Mouse (Mus musculus): Measurements from ENCODE around the gene Lilr4b.
"Not testable (repeated sequence)": the region's sequence is repeated elsewhere in the genome, so short reads cannot be mapped to it uniquely, and the experiment has no call there.

Lilr4b gene

DNA sequence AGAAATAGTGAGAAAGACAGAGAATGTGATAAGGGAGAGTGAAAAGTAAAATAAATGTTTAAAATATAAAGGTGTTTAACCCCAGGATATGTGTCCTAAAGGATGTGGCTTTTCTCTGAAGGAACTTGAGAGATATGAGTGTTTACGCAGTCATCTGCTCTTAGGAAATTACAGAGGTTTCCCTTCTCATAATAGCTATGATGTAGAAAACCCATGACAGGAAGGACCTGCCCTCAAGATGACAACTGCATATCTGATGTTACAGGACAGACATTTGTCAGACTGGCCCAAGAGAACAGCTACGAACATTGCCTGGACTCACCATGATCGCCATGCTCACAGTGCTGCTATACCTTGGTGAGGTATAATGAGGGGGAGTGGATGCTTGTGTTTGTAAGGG is at the start of gene Lilr4b, which contains the start of gene Gm49339:
Gene Lilr4b, plus strand, starts transcription at position 236 of the 400 bp plus-strand sequence.
Gene Gm49339, plus strand, starts transcription at position 216 of the 400 bp plus-strand sequence.
- DNase-seq, result not testable (repeated sequence)

- no peak for DNase-seq
These were observed 47.5 kb upstream of the Lilr4b start for GRCm38 (mm10) chr10:51432940-51433339.

DNA sequence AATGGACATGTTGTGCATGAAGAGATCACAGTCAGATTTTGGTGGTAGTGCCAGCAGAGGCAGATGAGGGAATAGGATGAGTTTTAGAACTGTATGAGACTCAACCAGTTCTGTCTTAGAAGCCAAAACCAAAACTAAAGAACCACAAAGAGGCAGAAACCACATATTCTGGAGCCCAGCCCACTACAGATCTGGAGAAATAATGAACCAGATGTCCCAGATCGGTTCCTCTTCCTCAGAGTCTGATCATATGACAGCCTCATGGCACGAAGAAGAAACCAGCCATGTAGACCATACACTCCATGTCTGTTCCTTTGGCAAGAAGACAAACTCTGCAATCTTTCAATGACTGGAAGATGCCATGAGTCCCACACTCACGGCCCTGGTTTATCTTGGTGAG is 44.7 kb upstream of the Lilr4b start:
- DNase-seq, result no peak

DNA sequence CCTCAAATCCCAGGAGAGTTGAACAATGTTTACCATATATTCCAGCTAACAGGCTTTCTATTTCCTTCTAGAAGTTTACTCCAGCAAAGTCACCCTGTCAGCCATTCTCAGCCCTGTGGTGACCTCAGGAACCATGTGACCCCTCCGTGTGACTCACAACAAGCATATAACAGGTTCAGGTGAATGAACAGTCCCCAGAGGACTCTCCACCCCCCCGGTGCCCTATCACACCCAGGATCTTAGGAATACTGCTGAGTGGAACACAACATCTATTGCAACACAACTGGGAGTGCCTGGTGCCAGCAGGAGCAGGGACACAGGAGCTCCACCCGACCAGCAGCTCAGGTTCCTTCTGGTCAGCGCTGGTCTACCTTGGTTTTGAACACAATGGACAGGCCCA is 28.8 kb upstream of the Lilr4b start:
- DNase-seq, result no peak

GRCm38 (mm10) chr10:51453616-51454298 is 26.7 kb upstream of the Lilr4b start:
- no peak for DNase-seq

- DNase-seq, result no peak
These were observed 26.1 kb upstream of the Lilr4b start for GRCm38 (mm10) chr10:51454365-51454764.

GRCm38 (mm10) chr10:51455762-51456161 is 24.7 kb upstream of the Lilr4b start:
- DNase-seq, result no peak

DNA sequence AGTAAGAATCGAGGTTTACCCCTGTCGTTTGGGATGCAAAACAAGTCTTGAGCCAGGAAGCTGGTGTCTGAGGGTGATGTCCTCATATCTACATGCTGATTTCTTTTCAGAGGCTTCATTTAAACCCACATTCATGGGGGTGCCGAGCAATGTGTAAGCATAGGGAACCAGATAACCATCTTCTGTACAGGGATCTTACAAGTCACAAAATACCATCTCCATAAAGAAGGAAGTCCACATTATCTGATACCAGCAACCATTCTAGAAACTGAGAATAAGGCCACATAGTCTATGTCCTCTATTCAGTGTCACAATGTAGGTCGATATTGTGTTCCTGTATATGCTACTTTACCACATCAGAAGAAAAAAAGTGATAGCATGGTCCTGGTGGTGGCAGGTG is 24.1 kb upstream of the Lilr4b start:
- no peak for DNase-seq

DNA sequence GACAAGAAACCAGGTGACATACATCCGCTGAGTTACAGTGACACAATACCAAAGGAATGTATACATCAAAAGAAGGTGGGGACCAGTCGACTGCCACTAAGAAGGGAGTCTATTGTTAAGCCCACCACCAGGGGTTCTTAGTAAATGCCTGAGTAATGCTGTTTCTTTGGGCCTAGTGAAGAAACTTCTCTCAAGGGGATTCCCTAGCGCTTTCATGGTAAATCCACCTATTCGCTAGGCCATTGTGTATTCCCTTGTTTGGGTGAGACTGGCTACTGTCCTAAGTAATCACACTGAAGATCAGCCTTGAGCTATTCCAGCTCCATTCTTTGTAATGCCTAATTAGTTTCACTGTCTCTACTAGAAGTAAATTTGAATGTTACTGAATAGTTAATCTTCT is 16.6 kb upstream of the Lilr4b start:
- DNase-seq, result not testable (repeated sequence)

DNA sequence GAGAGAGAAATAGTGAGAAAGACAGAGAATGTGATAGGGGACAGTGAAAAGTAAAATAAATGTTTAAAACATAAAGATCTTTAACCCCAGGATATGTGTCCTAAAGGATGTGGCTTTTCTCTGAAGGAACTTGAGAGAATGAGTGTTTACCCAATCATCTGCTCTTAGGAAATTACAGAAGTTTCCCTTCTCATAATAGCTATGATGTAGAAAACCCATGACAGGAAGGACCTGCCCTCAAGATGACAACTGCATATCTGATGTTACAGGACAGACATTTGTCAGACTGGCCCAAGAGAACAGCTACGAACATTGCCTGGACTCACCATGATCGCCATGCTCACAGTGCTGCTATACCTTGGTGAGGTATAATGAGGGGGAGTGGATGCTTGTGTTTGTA is 10.3 kb downstream of the Lilr4b start, which contains the start of gene Lilrb4a:
Gene Lilrb4a, plus strand, starts transcription at position 266 of the 400 bp plus-strand sequence.
- not testable (repeated sequence) for DNase-seq

GRCm38 (mm10) chr10:51520021-51520420 is 39.6 kb downstream of the Lilr4b start:
- DNase-seq, result no peak

- no peak for DNase-seq
These were observed 41.0 kb downstream of the Lilr4b start for GRCm38 (mm10) chr10:51521453-51521852.

DNA sequence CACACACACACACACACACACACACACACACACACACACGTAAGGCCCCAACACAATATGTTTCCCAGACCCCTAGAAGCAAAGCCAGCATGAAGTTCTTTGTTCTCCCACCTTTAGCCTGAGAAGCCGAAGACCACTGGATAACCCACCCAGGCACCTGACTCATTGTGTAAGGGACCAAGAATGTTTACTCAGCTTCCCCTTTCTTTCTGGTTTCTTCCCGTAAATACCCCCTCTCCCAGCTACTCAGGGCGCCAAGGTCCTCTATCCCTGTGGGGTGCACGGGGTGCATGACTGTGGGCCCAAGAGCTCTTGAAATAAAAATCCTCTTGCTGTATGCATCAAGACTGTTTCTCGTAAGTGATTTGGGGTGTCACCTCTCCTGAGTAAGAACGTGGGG is 45.7 kb downstream of the Lilr4b start:
- DNase-seq, result no peak

DNA sequence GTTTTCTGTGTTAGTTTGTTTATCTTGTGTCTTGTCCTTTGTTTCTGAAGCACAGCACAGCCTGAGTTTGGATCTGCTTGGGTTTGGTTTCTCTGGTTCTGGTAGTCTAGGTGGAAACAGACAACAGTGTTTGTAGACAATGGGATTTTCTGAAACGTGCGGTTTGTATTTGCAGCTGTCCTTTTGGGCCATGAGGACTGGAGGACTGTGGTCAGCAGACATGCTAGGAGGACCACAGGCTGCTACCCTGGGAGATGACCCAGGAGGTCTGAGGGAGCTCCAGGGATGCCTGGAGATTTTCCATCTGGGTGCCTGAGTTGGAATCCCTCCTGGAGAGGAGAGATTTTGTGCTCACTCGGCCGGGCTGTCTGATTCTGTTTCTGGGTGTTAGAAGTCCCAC is 46.2 kb downstream of the Lilr4b start:
- no peak for DNase-seq

DNA sequence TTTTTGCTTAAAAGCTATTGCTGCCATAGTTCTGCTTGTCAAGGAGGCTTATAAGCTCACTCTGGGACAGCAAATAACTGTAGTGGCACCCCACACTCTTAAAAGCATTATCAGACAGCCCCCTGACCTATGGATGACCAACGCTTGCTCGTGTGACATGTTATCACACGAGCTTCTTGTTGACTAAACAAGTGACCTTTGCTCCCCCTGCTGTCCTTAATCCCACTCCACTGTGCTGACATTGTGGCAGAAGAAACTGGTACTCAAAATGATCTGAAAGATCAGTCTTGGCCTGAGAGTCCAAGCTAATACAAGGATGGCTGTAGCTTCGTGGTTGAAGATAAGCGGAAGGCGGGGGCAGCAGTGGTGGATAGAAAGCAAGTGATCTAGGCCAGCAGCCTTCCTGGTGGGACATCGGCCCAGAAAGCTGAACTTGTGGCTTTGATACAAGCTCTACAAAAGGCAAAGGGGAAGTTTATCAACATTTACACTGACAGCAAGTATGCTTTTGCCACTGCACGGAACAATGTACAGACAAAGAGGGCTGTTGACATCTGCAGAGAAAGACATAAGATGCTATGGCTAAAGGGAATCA is 48.5 kb downstream of the Lilr4b start:
- no peak for DNase-seq

DNA sequence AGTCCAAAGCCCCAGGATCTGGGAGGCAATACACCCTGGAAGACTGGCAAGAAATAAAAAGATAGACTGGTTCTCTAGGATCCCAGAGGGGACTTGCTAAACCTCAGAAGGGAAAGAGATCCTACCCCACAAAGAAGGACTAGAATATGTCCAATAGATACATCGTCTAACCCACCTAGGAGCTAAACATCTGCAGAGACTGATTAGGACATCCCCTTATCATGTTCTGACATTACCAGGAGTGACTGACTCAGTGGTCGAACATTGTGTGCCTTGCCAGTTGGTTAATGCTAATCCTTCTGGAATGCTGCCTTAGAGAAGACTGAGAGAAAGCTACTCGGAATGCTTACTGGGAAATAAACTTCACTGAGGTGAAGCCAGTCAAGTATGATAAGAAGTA is 49.1 kb downstream of the Lilr4b start:
- no peak for DNase-seq

- no peak for DNase-seq
These were observed 50.4 kb downstream of the Lilr4b start for GRCm38 (mm10) chr10:51530813-51531212.

Data from cerebellum, adult 8-10 months (tissue).